Mouse (Mus musculus) myocyte (in vitro differentiated cells): ENCODE data around the gene Gm21988.
A peak's percentile ranks its signal among the peaks of the same experiment; 100 is the strongest.

ENCODE experiments used
- E2F4 ChIP-seq: IDR thresholded peaks from one replicate; pipeline ENCODE4 v1.6.1; 2011; ENCODE audit warnings: mild to moderate bottlenecking, control low read depth, moderate library complexity; ENCODE audit not compliant: insufficient read depth
- MAX ChIP-seq: IDR thresholded peaks from one replicate; pipeline ENCODE4 v1.6.1; 2011; ENCODE audit warnings: low read depth, mild to moderate bottlenecking, control low read depth
- POLR2A ChIP-seq: IDR thresholded peaks from one replicate; pipeline ENCODE4 v1.6.1; 2011; ENCODE audit warnings: low read depth, mild to moderate bottlenecking, control low read depth, moderate library complexity; ENCODE audit not compliant: insufficient read length
- TCF12 ChIP-seq: IDR thresholded peaks from one replicate; pipeline ENCODE4 v1.6.1; 2011; ENCODE audit warnings: mild to moderate bottlenecking, control low read depth; ENCODE audit not compliant: poor library complexity, insufficient read depth, severe bottlenecking
- TCF3 ChIP-seq: IDR thresholded peaks from one replicate; pipeline ENCODE4 v1.6.1; 2011; ENCODE audit warnings: low read depth, control low read depth; ENCODE audit not compliant: insufficient read length
- USF1 ChIP-seq: IDR thresholded peaks from one replicate; pipeline ENCODE4 v1.6.1; 2011; ENCODE audit warnings: low read depth, mild to moderate bottlenecking, control low read depth, moderate library complexity

DNA sequence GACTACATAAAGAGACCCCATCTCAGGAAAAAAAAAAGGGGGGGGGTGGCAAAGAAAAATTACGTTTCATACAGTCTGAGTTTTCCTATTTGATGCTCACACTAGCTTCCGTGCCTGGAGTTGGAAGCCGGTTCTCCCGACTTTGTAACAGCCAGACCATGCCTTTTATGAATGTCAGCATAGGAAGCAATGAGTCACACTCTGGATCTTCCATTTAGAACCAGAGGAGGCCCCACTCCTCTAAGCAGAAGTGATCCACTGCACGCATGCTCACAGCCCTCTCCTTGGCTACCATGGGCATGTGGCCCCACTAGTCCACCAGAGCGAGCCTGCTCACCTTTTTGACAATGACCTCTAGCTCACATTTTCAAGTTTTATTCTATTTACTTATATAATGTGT lies 48.4 kb downstream of the Gm21988 start:
- TF ChIP-seq POLR2A (peak; percentile 31), TCF3 (no peak), USF1 (no peak), TCF12 (no peak), E2F4 (no peak), MAX (no peak)
